Mouse (Mus musculus): ENCODE data around the gene Sec24b.

Gene Sec24b

DNA sequence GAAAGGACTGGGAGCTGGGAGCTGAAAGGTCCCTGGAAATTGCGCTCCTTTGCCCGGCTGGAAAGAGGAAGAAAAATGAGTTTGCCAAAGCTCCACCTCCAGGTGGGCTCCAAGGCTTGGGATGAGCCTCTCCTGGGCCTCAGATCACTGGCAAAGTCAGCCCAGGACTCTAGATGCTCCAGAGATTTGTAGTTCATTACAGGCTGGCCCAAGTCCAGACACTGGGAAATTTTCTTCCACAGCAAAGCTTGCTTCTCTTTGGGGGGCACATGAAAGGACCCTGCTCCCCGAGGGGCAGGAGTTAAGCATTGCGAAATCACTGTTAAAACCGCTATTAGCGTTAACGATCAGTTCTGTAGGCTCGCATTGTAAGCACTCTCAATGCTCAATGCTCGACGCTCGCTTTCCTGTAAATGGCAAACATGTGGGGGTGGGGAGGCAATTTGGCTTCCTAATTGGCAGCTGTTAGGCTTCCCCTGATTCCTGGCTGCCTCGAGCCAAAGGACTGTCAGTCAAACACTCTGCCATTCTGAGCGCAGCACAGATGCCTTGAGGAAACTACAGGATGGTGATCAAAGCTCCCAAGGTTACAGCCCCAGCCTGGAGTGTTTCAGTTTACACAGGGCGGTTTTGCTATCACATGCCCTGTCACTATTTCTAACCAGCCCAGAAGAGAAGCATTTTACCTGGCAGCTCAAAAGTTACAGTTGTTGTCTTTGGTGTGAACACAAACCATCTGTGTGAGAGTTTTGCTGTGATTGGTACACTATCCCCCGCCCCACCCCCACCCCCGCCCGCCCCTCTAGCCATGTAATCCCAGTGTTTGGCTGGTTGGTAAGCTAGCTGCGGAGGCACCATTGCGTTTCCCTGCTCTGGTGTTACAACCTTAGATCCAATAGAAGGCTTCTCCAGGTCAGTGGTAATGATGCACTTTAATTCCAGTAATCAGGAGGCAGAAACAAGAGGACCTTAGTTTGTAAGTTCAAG lies 90.5 kb downstream of the Sec24b start:
- no peak for DNase-seq

DNA sequence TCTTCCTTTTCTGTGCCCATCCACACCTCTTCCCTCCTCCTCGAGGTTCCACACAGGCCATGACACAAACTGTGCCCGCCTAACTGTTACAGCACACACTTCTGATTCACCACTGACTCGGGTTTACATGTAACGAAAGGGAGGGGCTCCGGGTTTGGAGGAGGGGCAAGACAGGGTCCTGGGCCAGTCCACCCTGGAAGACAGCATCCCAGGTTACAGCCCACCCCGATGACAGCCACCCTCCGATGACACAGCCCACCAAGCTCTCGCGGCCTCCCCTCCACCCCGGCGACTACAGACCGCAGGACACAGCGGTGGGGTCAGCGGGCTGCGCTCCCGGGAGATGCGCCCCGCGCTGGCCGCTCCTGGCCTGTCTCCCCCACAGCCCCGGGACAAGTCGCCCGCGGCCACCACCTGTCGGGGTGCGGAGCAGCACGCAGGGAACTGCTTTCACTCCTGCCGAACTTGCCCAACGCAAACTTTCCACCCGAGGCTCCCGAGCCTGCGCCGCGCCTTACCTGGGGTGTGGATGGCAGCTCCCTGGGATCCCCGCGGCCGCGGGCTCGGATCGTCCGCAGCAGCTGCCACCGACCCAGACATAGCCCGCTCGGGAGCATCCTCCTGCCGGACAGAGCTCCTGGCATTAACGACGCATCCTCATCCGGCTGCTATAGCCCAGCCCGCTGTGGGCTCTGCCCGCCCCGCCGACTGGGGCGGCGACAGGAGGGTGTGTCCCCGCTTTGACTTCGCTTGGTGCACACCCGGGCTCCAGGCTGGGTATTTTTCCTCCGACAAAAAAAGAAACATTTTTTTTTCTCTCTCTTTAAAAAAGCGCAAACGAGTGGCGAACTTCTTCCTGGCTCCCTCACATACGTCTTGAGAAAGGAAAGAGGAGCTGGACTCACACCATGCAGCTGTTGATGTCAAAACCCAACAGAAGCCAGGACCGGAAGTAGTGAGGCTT lies 91.6 kb downstream of the Sec24b start, which contains the start of gene Mcub:
Mcub (minus strand) TSS at position 775 of the 964 bp plus-strand sequence.
- DNase-seq, result peak in 1 of 2 experiments; percentile 6

DNA sequence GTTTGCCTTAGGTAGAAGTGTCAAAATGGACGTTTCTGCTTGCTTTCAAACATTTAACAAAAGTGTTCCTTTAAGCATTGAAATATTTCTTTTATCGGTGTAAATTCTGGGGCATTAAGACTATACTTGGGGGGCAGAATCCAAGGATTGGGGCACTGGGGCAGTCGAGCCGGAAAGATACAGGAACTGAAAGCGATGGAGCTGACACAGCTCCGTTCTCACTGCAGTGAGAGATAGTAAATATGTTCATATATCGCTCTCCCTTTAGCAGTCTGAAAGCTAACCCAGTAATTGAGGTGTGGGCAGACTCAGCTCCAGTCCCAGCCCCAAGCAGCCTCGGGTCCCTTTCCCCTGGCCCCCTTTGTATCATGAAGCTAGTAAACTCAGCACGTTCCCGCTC lies 92.3 kb downstream of the Sec24b start:
- DNase-seq, result no peak

DNA sequence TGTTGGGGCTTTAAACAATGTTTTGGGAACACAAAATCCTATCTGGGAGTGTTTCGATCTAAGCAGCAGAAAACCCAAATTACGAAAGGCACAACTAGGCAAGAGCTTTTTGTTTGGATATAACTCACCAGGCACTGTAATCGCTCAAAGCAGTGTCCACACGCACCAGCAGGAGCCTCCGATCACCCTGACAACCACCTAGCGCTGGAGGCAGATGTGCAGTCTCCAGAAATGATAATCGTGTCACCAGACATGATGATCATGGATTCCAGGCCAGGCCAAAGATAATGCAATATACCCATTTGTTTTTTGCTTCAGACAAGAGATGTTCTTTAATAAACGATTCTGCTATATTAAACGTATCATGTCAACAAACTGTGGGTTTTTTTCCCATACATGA lies 93.5 kb downstream of the Sec24b start:
- no peak for DNase-seq

DNA sequence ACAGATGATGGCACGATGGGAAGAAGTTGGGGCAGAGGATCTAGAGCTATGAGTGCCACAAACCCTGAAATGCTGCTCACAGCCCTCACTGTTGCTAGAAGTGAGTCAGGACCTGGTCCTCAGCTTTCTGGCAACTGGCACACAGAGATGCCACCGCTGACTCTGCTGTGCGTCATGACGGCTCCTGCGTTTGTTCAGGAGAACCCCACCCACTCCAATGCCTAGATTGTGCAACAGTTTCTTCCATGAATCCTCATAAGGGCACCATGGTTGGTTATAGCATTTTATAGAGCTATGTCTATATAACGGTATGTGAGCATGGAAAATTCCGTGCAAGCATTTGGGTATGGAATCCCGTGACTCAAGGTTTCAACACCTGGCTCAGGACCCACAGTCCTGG lies 96.7 kb downstream of the Sec24b start:
- DNase-seq, result no peak

DNA sequence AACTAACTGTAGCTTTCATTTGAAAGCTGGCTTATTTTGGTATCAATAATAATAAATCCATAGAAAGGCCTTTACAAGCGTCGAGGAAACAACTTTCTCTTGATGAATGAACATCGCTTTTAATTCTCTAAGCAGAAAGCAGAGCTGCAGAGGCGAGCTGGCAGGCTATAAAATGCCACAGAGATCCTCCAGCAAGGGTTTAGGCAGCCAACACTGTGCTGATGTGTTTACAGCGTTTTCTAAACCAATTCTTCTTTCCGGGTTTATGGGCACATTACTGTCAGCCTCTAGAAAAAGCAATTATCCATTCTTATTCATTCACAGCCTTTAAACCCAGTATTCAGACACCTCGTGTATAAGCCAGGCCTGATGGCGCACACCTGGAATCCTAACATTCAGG lies 98.8 kb downstream of the Sec24b start:
- DNase-seq, result no peak

DNA sequence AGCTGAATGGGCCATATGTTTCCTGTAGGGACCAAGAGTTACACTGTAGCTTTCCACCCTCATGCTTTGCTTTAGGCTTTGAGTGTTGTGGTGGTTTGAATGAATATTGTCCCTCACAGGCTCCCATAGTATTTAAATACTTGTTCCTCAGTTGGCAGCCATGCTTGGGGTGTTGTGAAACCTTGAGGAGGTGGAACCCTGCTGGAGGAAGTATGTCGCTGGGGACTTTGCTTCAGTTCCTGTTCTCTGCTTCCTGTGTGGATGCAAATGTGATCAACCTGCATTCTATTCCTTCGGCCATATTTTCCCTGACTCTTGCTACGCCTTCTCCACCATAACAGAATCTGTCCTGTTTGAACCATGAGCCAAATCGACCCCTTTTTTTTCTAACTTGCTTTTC lies 108.1 kb downstream of the Sec24b start:
- DNase-seq, result no peak

DNA sequence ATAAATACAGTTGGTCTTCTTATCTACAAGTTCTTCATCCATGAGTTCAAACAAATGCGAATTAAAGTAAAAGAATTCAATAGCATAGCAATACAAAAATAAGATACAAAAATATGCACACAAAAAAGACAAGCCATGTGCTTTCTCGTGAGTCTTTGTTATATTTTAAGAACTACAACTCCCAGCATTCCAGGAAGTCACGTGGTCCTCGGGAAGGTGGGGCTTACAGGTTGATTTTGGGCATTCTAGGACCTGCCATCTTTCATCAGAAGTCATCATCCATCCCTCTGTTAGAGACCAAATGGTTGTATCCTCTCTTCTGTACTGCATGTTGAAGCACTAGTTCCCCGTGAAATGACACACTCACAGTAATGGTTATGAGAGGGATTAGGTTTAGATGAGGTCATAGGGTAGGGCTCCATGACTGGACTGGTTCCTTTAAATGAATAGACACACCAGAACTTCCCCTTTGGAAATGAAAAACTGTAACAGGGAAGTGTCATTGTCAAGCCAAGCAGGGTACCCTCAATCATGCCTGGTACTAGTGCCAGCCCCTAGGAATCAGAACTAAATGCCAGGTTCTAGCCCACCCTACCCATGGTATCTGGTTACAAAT lies 112.1 kb downstream of the Sec24b start:
- DNase-seq, result no peak

DNA sequence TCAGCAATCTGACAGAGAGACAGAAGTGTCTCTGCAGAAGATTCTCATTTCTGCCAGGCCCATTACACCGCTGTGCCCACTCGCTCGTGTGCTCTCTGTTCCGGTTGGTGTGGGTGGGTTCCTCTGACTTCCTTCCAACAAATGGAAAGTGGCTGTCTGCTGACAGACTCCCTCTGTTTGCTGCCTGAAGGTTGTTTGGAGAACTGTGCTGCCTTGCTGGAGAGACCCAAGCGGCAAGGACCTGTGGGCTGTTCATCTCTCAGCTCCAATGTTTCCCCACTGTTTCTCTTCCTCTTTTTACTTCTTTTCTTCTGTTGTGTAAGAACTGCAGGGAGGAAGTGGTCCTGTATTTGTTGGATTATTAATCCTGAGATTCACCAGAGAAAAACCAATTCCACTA lies 113.0 kb downstream of the Sec24b start:
- DNase-seq, result no peak

DNA sequence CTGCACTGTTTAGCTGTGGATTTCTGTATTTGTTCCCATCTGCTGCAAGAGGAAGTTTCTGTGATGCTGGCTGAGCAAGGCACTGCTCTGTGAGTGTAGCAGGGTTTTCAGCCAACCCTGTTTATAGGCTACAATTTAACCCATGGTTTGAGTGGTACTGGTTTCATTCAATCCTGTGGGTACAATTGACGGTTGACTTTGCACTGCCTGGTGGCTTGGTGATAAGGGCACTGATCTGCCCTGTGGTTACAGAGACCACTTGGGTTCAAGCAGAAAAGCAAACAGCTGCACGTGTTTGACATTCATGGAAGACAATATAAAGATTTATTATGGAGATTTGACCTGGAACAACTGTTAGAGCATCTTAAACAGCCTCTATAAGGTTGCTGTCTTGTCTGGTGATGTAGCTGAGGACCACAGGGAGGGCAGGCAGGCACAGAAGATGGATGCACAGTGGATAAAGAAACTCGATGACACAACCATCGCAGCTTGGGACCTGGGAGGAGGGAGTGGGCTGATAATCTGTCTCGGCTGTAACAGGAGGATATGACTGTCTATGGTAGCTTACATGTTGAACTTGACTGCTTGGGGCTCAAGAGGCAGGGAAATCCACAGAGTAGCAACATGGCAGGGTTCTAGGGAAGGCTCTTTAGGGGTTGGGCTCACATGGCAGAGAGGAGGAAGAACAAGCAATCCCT lies 115.0 kb downstream of the Sec24b start:
- DNase-seq, result no peak

DNA sequence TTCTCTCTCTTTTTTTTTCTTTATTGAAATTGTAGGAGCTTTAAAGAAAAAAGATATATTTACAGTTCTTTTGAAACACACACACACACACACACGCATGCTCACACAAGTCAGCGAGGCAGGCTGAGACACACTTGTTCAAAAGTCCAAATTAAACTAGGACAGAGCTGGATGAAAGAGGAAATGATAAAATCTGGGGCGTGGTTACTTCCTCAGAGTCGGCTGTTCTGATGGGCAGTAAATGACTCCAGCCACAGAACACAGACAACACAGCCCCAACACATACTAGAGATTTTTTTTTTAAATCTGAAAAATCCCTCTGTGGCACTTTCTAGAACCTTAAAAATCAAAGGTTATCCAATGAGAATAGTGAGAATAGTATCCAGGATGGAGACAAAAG lies 117.5 kb downstream of the Sec24b start:
- no peak for DNase-seq

DNA sequence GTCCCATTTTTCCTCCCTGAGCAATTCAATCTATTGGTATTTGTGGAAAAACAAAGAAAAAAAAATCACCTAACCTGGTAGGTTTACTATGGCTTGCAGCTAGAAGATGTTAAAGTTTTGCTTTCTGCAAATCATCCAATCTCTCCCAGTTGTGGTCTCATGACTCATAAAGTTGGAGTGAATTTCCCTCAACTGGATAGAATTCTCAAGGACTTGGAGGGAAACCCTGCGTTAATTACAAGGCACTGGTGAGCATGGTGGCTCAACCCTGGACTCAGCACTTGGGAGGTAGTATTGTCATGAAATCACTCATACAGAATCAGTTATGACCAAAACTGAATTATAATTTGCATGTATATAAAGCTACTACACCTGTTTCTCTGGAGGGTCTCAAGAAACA lies 120.1 kb downstream of the Sec24b start:
- no peak for DNase-seq

DNA sequence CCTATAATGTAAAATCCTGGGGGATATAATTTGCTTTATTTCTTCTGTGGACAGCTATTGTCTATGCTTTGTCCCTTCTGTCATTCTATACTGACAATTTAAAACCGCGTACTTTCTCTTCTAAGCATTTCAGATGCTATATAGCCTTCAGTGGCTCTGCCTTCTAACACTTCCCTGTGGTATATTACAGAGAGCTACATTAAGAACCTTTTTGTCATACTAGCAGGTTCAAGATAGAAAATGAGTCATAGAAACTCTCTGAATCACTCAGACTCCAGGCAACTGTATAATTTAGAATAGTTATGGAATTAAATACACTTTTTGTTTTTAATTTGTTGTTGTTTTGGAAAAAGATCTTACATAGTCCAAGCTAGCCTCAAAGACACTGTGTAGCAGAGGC lies 120.6 kb downstream of the Sec24b start:
- DNase-seq, result no peak

DNA sequence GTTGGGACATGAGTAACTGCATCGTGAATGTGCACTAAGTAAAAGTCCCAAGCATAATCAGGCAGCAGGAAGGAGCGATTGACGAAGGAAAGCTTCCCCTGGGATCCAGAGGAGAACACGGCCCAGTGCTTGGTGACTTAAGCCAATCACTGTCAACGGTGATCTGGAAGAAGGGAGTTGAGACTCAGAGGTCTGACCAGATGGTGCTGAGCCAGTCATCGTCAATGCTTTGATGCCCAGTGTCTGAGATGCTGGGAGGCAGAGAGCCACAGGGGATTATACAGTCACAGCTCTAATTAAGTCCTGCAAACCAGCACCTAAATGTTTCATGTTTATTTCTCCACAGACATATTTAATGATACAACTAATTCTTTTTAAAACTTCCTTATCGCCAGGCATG lies 122.3 kb downstream of the Sec24b start:
- DNase-seq, result no peak

DNA sequence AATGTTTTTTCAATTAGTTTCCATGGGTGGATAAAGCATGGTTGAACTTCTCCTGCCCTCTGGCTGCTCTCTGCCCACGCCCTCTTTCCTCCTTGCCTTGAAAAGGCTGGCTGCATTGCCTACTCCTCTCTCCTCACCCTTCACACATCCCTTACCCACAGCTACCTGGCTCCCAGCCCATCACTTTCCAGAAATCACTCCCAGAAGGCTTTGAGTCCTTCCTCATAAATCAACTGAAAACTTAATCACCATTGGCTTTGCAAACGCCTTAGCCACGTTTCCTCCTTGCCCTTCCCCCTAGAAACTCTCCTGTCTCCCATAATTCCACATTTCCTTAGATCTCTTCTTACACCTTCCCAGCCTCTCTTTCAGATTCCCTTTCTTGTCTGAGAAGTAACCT lies 123.5 kb downstream of the Sec24b start:
- DNase-seq, result no peak

DNA sequence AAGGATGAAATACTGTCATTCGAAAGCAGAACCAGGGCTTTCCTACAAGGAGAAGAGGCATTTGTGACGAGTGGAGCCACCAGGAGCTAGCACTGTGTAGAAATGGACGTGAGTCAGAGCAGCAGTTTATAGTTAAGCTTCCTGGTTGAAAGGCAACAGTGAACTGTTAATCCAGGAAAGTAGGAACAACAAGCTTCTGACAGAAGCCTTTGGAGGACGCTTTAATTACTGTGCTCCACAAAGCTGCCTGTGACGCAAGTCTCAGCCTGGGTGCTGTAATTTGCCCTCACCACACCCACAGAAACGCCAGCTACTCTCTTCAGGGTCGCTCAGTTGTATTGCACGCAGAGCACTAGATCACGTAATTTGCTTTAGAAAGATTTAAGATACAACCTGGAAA lies 124.8 kb downstream of the Sec24b start:
- DNase-seq, result no peak
